Mouse (Mus musculus) bone marrow, adult 2 months (tissue): Measurements from ENCODE around the gene Lin54.

Source experiments
- CTCF ChIP-seq: fragments of 200-500 bp; IDR thresholded peaks from 2 replicates; pipeline ENCODE4 v1.5.1; 2011; ENCODE audit warnings: low read length, control low read depth; ENCODE audit not compliant: control insufficient read depth, insufficient read depth
- POLR2A ChIP-seq: fragments of 200-500 bp; IDR thresholded peaks from 2 replicates; pipeline ENCODE4 v1.6.1; 2011; ENCODE audit warnings: low read depth, mild to moderate bottlenecking, control low read depth, low read length, borderline replicate concordance; ENCODE audit not compliant: control insufficient read depth

- TF ChIP-seq CTCF = no peak
- TF ChIP-seq POLR2A = no peak
These were observed 76.8 kb downstream of the Lin54 start for GRCm38 (mm10) chr5:100423626-100424025.
